In the genomic region with DNA sequence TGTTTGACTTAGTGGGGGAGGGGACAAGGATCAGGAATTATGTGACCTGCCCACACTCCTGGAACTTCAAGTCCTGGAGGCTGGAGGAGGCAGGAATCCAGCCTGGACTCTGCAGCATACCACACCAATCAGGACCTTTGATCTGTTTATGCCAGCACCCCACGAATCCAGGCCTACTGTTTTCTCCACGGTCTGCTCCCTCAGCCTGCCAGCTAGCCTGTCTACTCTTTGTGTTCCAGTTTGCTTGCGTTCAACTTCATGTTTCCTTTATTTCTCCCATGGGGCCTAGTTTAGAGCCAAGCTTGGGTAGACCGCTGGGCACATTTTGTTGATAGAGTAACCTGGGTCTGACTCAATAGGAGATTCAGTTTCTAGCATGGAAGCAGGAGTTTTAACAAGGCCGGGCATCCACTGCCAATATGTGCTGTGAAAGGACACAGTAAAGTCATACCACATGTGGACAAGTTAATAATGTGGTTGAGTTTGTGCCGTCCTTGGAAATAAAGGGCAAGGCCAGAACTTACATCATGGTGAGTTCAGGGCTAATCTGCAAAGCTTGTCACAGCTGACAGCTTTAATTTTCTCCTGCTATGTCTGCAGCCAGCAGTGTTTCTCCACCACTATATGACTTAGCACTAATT, we compare ENCODE assay signal across 9 mouse cellular contexts. TPM values are rescaled to one million over a fixed set of nuclear protein-coding genes. Genes with fewer than 3 reads are reported as not detected.
A peak's percentile ranks its signal among the peaks of the same experiment; 100 is the strongest.
DNase-seq lines count a peak whose midpoint lies in the region; ATAC-seq and TF ChIP-seq lines count a peak whose summit lies in the region.
"Had no signal": no experiment of that assay in that cellular context is flagged by ENCODE, and none has a peak within 500 bp of the region (broad histone marks: within the 10 kb centered on the region; RNA-seq: fewer than 3 reads in every experiment).

No protein-coding gene starts in this region.

- no peak for TF ChIP-seq POLR2A in kidney, adult 2 months (IDR thresholded peaks at IDR 0.05; ENCODE audit: low read depth, low read length)

- H3K9ac ChIP-seq in forebrain, embryonic 15.5 days (replicated peaks) = no peak overlapping the region

- H3K4me2 ChIP-seq in forebrain, embryonic 15.5 days (replicated peaks) = no peak overlapping the region

- no peak overlapping the region for H3K4me3 ChIP-seq in forebrain, embryonic 10.5 days
- H3K4me3 ChIP-seq in forebrain, embryonic 15.5 days = no peak overlapping the region
- no peak overlapping the region for H3K4me3 ChIP-seq in kidney, adult 2 months (ENCODE audit: insufficient read depth, low read depth, low read length)
- H3K4me3 ChIP-seq: megakaryocyte, embryonic 14.5 days had no signal

- TF ChIP-seq CTCF in kidney, adult 2 months (conservative IDR thresholded peaks at IDR 0.05; ENCODE audit: insufficient read depth, insufficient read length, low read depth, low read length) = no peak

- peaks cover 6% of the 10 kb centered on the region; the same call in 1 of the 2 replicates for H3K4me1 ChIP-seq in forebrain, embryonic 10.5 days
- no peaks in the 10 kb centered on the region for H3K4me1 ChIP-seq in forebrain, embryonic 15.5 days
- peaks cover 8% of the 10 kb centered on the region; the same call in 1 of the 2 replicates for H3K4me1 ChIP-seq in kidney, adult 2 months (ENCODE audit: control insufficient read depth, insufficient read depth, low read length)
- H3K4me1 ChIP-seq: megakaryocyte, embryonic 14.5 days had no signal

- H3K36me3 ChIP-seq in forebrain, embryonic 10.5 days (replicated peaks) = no peaks in the 10 kb centered on the region
- H3K36me3 ChIP-seq in forebrain, embryonic 15.5 days = no peaks in the 10 kb centered on the region
- H3K36me3 ChIP-seq in kidney, adult 2 months (ENCODE audit: control insufficient read depth, insufficient read depth, low read length) = no peaks in the 10 kb centered on the region

- 73% methylated on average over 6 of the region's 6 CpGs for WGBS in forebrain, embryonic 10.5 days
- 62% methylated on average over 6 of the region's 6 CpGs for WGBS in forebrain, embryonic 15.5 days
- WGBS in kidney, adult 2 months = 40% methylated on average over 6 of the region's 6 CpGs

- H3K9me3 ChIP-seq in forebrain, embryonic 10.5 days = peaks cover 6% of the 10 kb centered on the region; the same call in 1 of the 2 replicates
- H3K9me3 ChIP-seq in forebrain, embryonic 15.5 days = no peaks in the 10 kb centered on the region

- peak overlapping the region; percentile 48 for H3K27ac ChIP-seq in forebrain, embryonic 10.5 days
- no peak overlapping the region for H3K27ac ChIP-seq in forebrain, embryonic 15.5 days (replicated peaks)
- peak overlapping the region; percentile 65 for H3K27ac ChIP-seq in kidney, adult 2 months (ENCODE audit: insufficient read depth, low read depth, low read length)

- no peaks in the 10 kb centered on the region for H3K27me3 ChIP-seq in forebrain, embryonic 10.5 days (ENCODE audit: poor library complexity, severe bottlenecking)
- no peaks in the 10 kb centered on the region for H3K27me3 ChIP-seq in forebrain, embryonic 15.5 days
- H3K27me3 ChIP-seq in kidney, adult 2 months (replicated peaks; ENCODE audit: control insufficient read depth, insufficient read depth, low read length) = no peaks in the 10 kb centered on the region

- no peak for ATAC-seq in forebrain, embryonic 15.5 days (replicated peaks)
- ATAC-seq in cerebellum, adult (ENCODE audit: insufficient number of reproducible peaks, low FRiP score, low TSS enrichment) = no peak

- DNase-seq in forebrain, embryonic 10.5 days (ENCODE audit: extremely low spot score, low spot score) = no peak
- DNase-seq in adrenal gland, adult 8-10 months = peak; percentile 79
- DNase-seq in kidney, adult 2 months = peak; percentile 64
- peak; percentile 66 for DNase-seq in lung, postnatal 25 days (ENCODE audit: low spot score)
- DNase-seq in cerebellum, adult 9-10 months = no peak
- no peak for DNase-seq in layer of hippocampus, adult 9-10 months (ENCODE audit: low spot score)

RNA-seq across cellular contexts. Expression of a gene that starts 26.5 kb away (rescaled TPM):
- polyA plus RNA-seq in forebrain, embryonic 10.5 days (2016; fragmentation: Nextera tagmentation; extraction: Ambion mirVana) = 30.6 and 32.4 TPM in 2 replicates
- polyA plus RNA-seq in forebrain, embryonic 15.5 days (2015; fragmentation: Nextera tagmentation; extraction: Ambion mirVana) = 30.7 and 32.1 TPM in 2 replicates
- total RNA-seq in adrenal gland, adult 8-10 months (2022) = 10 to 100 TPM; 14.5 to 21.8 (median 18.3) TPM
- 5.8 and 7.1 TPM in 2 replicates for polyA plus RNA-seq in kidney, adult 2 months (2012; rRNA removed)

Comparison
In these comparisons a context has a peak if more than half of its experiments do, and no peak if none do; other contexts are left out.
1. DNase-seq: peak in adrenal gland, adult 8-10 months (single experiment), kidney, adult 2 months (single experiment) and lung, postnatal 25 days (single experiment); none in forebrain, embryonic 10.5 days (single experiment), cerebellum, adult 9-10 months (single experiment) and layer of hippocampus, adult 9-10 months (single experiment).